Mouse (Mus musculus) stomach, postnatal 0 days (tissue): ENCODE measurements around the gene Ptbp3.

Source experiments
- CTCF ChIP-seq: IDR thresholded peaks from 2 replicates; pipeline ENCODE4 v1.5.1; 2016; ENCODE audit warnings: antibody characterized with exemption, low read depth, mild to moderate bottlenecking, moderate library complexity
- EP300 ChIP-seq: optimal IDR thresholded peaks from 2 replicates; pipeline ENCODE3; 2016; ENCODE audit warnings: antibody characterized with exemption

GRCm38 (mm10) chr4:59507766-59508165 is 41.4 kb downstream of the Ptbp3 start:
- no peak for TF ChIP-seq CTCF
- no peak for TF ChIP-seq EP300
